28 mouse cellular contexts compared by ENCODE assay signal in genomic region chr16:86122936-86123335, GRCm38 (mm10).
A peak's percentile ranks its signal among the peaks of the same experiment; 100 is the strongest.
DNase-seq lines count a peak whose midpoint lies in the region; ATAC-seq and TF ChIP-seq lines count a peak whose summit lies in the region.
"Had no signal": no experiment of that assay in that cellular context is flagged by ENCODE, and none has a peak within 500 bp of the region (broad histone marks: within the 10 kb centered on the region; RNA-seq: fewer than 3 reads in every experiment).

No protein-coding gene starts in this region.

- H3K4me2 ChIP-seq in heart, embryonic 15.5 days: no peak overlapping the region
- H3K4me2 ChIP-seq in kidney, postnatal 0 days (ENCODE audit: low read length): no peak overlapping the region
- no peak overlapping the region for H3K4me2 ChIP-seq in limb, embryonic 14.5 days (replicated peaks; ENCODE audit: low read depth, low read length, severe bottlenecking)
- H3K4me2 ChIP-seq: embryonic facial prominence, embryonic 13.5 days; forebrain, embryonic 12.5 days; hindbrain, embryonic 13.5 days; midbrain, embryonic 13.5 days; neural tube, embryonic 13.5 days had no signal

- no peak for TF ChIP-seq CTCF in kidney, postnatal 0 days (IDR thresholded peaks at IDR 0.05; ENCODE audit: low read depth)

- TF ChIP-seq POLR2A in limb, embryonic 14.5 days (IDR thresholded peaks at IDR 0.05; ENCODE audit: borderline replicate concordance, extremely low read depth, insufficient read depth, insufficient read length): no peak

- WGBS in heart, embryonic 15.5 days: 55% methylated on average over 1 of the region's 1 CpGs
- WGBS in kidney, postnatal 0 days: 14% methylated on average over 1 of the region's 1 CpGs
- 43% methylated on average over 1 of the region's 1 CpGs for WGBS in limb, embryonic 14.5 days

- no peak overlapping the region for H3K4me3 ChIP-seq in heart, embryonic 15.5 days
- no peak overlapping the region for H3K4me3 ChIP-seq in kidney, postnatal 0 days (replicated peaks; ENCODE audit: low read depth, low read length)
- no peak overlapping the region for H3K4me3 ChIP-seq in limb, embryonic 14.5 days (replicated peaks; ENCODE audit: low read length)
- H3K4me3 ChIP-seq: embryonic facial prominence, embryonic 13.5 days; forebrain, embryonic 12.5 days; hindbrain, embryonic 13.5 days; layer of hippocampus, adult 2 months; megakaryocyte, embryonic 14.5 days; midbrain, embryonic 13.5 days; neural tube, embryonic 13.5 days had no signal

- no peaks in the 10 kb centered on the region for H3K4me1 ChIP-seq in heart, embryonic 15.5 days (replicated peaks)
- no peaks in the 10 kb centered on the region for H3K4me1 ChIP-seq in kidney, postnatal 0 days (replicated peaks; ENCODE audit: insufficient read depth, low read length)
- H3K4me1 ChIP-seq in limb, embryonic 14.5 days (ENCODE audit: control insufficient read depth, insufficient read depth, low read length): no peaks in the 10 kb centered on the region
- H3K4me1 ChIP-seq: embryonic facial prominence, embryonic 13.5 days; forebrain, embryonic 12.5 days; hindbrain, embryonic 13.5 days; megakaryocyte, embryonic 14.5 days; midbrain, embryonic 13.5 days; neural tube, embryonic 13.5 days had no signal

- no peaks in the 10 kb centered on the region for H3K36me3 ChIP-seq in heart, embryonic 15.5 days
- H3K36me3 ChIP-seq in kidney, postnatal 0 days (ENCODE audit: insufficient read depth, low read length): no peaks in the 10 kb centered on the region
- H3K36me3 ChIP-seq in limb, embryonic 14.5 days (ENCODE audit: control insufficient read depth, insufficient read depth, low read length): no peaks in the 10 kb centered on the region
- H3K36me3 ChIP-seq: embryonic facial prominence, embryonic 13.5 days; forebrain, embryonic 12.5 days; hindbrain, embryonic 13.5 days; midbrain, embryonic 13.5 days; neural tube, embryonic 13.5 days had no signal

- DNase-seq in heart, adult 9 months (ENCODE audit: low spot score in 2 of 2): no peak
- DNase-seq in kidney, postnatal 0 days (ENCODE audit: low spot score): peak; percentile 71
- DNase-seq in kidney, postnatal 10 days: no peak
- peak; percentile 70 for DNase-seq in 3T3-L1 (ENCODE audit: low read depth, low spot score)
- DNase-seq in limb, embryonic 14.5 days (ENCODE audit: low spot score): peak; percentile 60
- DNase-seq in thymus, postnatal 25 days: no peak
- DNase-seq: adrenal gland, postnatal 25 days; cerebellum, adult 11-12 months; cerebellum, adult 9-11 months; embryo, embryonic 11 days; gastrocnemius, postnatal 10 days; heart, postnatal 4 days; kidney, adult 9 months; lung, postnatal 4 days; right cerebral cortex, postnatal 4 days; thymus, adult 18-20 months; thymus, postnatal 36 days had no signal

- no peak for ATAC-seq in heart, embryonic 15.5 days (replicated peaks; ENCODE audit: insufficient number of reproducible peaks, insufficient read depth, low FRiP score, low read depth)
- ATAC-seq in kidney, postnatal 0 days (replicated peaks; ENCODE audit: low FRiP score, low read depth): no peak
- peak; percentile 44; the same call in 1 of the 2 replicates for ATAC-seq in limb, embryonic 14.5 days (ENCODE audit: low FRiP score, low read depth)
- ATAC-seq: CD4-positive, CD25-positive, alpha-beta regulatory T cell, adult 4 months; lung, postnatal 0 days; midbrain, embryonic 13.5 days had no signal

- no peaks in the 10 kb centered on the region for H3K9me3 ChIP-seq in heart, embryonic 15.5 days (replicated peaks)
- H3K9me3 ChIP-seq in kidney, postnatal 0 days (replicated peaks; ENCODE audit: low read length): no peaks in the 10 kb centered on the region
- H3K9me3 ChIP-seq in limb, embryonic 14.5 days (ENCODE audit: control insufficient read depth, low read length): no peaks in the 10 kb centered on the region
- H3K9me3 ChIP-seq: embryonic facial prominence, embryonic 13.5 days; forebrain, embryonic 12.5 days; hindbrain, embryonic 13.5 days; midbrain, embryonic 13.5 days; neural tube, embryonic 13.5 days had no signal

- H3K27me3 ChIP-seq in heart, embryonic 15.5 days: no peaks in the 10 kb centered on the region
- no peaks in the 10 kb centered on the region for H3K27me3 ChIP-seq in kidney, postnatal 0 days (ENCODE audit: insufficient read depth, low read length)
- no peaks in the 10 kb centered on the region for H3K27me3 ChIP-seq in limb, embryonic 14.5 days (ENCODE audit: control insufficient read depth, insufficient read depth, low read length)
- H3K27me3 ChIP-seq: embryonic facial prominence, embryonic 13.5 days; forebrain, embryonic 12.5 days; hindbrain, embryonic 13.5 days; megakaryocyte, embryonic 14.5 days; midbrain, embryonic 13.5 days; neural tube, embryonic 13.5 days had no signal

- no peak overlapping the region for H3K9ac ChIP-seq in heart, embryonic 15.5 days
- H3K9ac ChIP-seq in kidney, postnatal 0 days (ENCODE audit: low read depth, low read length): no peak overlapping the region
- H3K9ac ChIP-seq in limb, embryonic 14.5 days (ENCODE audit: low read depth, low read length, severe bottlenecking): no peak overlapping the region
- H3K9ac ChIP-seq: embryonic facial prominence, embryonic 13.5 days; forebrain, embryonic 12.5 days; hindbrain, embryonic 13.5 days; midbrain, embryonic 13.5 days; neural tube, embryonic 13.5 days had no signal

- 0 out of 2 replicates have a peak overlapping the region, but pooled peaks have one; percentile 36 for H3K27ac ChIP-seq in heart, embryonic 15.5 days
- H3K27ac ChIP-seq in kidney, postnatal 0 days: no peak overlapping the region
- no peak overlapping the region for H3K27ac ChIP-seq in limb, embryonic 14.5 days (replicated peaks; ENCODE audit: low read depth, low read length)
- H3K27ac ChIP-seq: forebrain, embryonic 12.5 days; hindbrain, embryonic 13.5 days; layer of hippocampus, adult 2 months; midbrain, embryonic 13.5 days; neural tube, embryonic 13.5 days; stomach, postnatal 0 days had no signal

Comparison
In these comparisons a context has a peak if more than half of its experiments do, and no peak if none do; other contexts are left out.
1. DNase-seq: peak in kidney, postnatal 0 days (single experiment), 3T3-L1 (single experiment) and limb, embryonic 14.5 days (single experiment); none in heart, adult 9 months (0 of 2), kidney, postnatal 10 days (single experiment) and thymus, postnatal 25 days (single experiment).